Mouse (Mus musculus): ENCODE measurements around the gene Msmb.
"Not testable (repeated sequence)": the region's sequence is repeated elsewhere in the genome, so short reads cannot be mapped to it uniquely, and the experiment has no call there.

Msmb gene

GRCm38 (mm10) chr14:32141723-32142122, at the start of gene Msmb:
Msmb (plus strand) TSS chr14:32142023.
- no peak for ATAC-seq (ENCODE audit: low TSS enrichment)

DNA sequence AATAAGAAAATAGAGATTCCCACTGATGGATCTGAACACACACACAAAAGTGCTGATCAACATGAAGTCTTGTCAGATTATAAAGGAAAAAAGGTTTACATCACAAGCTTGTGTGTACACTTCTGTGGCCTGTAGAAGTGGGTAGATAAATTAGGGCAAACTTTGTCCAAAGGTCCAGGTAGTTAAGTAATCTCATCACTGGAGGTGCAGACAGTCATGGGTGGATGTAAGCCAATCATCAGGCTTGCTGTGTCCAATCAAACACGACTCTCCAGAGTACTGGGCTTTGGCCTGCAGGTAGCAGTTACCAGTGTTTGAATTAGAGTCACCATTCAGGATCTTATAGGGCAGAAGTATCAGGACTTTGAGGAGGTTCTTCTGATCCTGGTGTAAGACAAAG, 48.8 kb upstream of the Msmb start:
- no peak for ATAC-seq (ENCODE audit: low TSS enrichment)

DNA sequence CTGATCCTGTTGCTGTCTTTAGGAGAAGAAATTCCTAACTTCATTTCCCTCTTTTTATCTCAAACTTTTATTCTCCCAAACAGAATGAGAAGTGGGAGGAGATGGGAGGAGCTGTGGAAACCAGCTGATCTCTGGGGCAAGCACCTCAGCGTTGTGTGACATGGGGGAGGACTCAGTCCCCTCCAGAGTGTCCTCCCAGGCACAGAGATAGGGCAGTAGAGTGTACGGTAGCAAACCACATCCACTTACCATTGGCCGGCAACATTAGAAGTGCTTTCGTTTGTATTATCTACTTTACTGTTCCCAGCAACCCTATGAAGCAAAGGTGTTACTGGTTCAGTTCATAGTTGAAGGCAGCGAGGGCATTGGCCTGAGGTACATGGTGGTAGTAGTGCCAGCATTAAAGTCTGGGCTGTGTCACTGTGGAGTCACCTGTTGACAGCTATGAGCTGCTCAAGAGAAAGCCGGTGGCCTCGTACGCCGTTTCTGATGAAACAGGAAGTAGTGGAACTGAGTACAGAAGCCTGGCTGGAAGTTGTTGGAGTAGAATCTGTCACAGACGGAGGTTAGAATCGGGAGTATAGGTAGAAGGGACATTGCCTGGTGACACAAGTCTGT, 48.2 kb upstream of the Msmb start:
- no peak for ATAC-seq (ENCODE audit: low TSS enrichment)

DNA sequence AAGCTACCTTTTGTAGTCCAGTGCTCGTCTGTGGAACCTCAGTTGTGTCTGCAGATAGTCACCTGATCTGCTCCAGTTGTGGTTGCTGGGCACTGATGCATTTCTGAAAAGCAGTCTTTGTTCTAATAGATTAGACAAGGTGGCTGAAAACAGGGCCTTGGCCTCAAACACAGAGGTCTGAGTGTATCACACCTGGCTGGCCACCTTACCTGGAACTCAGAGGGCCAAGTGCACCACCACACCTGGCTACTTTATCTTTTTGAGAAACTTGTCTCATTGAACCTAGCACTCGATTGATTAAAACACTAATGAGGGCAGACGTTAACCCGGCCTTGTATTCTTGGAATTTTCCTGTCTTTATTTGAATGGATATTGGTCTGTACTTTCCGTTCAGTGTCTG, 46.2 kb upstream of the Msmb start:
- no peak for ATAC-seq (ENCODE audit: low TSS enrichment)

DNA sequence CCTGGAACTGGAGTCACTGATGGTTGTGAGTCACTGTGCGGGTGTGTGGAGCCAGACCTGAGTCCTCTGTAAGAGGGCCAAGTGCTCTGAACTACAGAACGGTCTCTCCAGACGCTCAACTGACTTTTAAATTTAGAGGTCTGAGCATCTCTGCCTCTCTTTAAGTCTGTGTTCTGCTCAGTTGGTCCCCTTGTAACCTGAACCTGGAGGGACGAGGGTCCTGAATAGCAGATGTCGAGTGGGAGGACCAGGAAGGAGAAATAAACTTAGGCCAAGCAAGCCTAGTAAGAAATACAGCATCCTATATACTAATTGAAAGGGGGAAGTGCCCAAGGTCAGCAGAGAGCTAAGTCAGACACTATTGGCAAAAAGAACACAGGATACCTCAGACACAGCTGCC, 45.1 kb upstream of the Msmb start:
- ATAC-seq (ENCODE audit: low TSS enrichment): no peak

DNA sequence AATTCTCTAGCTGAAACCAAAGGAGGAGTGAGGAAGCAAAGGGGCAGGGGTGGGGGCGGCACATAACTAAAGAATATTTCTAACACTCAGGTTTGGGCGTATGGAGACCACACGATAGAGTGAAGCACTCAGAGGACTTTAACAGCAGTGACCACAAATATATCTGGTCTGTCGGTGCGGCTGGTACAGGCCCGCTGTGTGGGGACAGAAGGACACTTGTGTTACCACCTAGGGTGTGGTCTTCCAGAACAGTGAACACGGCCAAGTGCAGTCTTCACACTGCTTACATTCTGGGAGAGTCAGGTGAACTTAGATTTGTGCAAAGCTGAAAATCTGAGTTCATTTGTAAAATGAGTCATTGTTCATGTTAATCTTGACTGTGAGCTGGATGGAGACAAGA, 44.1 kb upstream of the Msmb start:
- no peak for ATAC-seq (ENCODE audit: low TSS enrichment)

GRCm38 (mm10) chr14:32098951-32099350, 42.9 kb upstream of the Msmb start:
- no peak for ATAC-seq (ENCODE audit: low TSS enrichment)

DNA sequence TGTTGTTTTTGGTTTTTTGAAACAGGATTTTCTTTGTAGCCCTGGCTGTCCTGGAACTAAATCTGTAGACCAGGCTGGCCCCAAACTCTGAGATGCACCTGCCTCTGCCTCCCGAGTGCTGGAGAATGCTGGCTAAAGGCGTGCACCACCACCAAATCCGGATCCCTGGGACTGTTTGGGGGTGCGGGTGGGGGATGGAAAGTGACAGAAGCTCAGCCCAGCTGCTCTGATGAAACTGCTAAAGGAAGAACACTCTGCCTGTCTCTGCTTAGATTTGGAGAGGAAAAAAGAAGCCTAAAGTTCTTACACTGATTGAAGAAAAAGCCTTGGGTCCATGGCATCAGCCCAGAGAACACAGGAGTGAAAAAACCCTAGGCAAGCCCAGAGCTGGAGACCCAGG, 38.3 kb upstream of the Msmb start:
- ATAC-seq (ENCODE audit: low TSS enrichment): no peak

- ATAC-seq (ENCODE audit: low TSS enrichment): no peak
These were observed 36.2 kb upstream of the Msmb start for GRCm38 (mm10) chr14:32105663-32106062.

DNA sequence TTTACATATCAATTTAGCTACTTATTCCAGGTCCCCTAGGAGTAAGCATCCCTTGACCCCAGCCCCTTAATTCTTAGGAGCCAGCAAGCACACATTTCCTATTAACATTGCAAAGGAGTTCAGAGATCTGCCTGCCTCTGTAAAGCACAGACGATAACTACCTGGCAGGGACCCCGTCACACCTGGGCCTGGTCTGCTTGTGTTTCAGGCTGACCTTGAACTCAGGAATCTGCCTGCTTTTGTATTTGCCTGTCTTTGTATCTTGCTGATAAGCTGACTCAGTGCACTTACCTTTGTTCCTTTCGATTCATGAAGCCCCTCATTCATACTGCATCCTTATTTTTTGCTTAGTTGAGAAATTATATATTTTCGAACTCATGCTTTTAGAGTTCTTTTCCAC, 34.9 kb upstream of the Msmb start:
- ATAC-seq (ENCODE audit: low TSS enrichment): no peak

DNA sequence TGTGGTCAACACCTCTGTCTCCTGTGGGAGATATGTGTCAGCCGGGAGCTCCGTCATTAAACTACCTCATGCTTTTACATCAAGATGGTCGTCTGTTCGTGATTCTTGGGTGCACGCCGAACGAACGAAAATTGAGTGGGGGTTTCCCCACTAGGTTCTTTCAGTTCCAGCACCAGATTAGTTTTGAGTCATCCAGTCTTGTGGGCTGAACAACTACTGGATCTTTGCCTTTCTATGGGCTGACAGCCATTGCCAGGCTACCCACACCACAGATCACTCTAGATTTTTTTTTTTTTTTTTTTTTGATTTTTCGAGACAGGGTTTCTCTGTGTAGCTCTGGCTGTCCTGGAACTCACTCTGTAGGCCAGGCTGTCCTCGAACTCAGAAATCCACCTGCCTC, 29.7 kb upstream of the Msmb start:
- ATAC-seq (ENCODE audit: low TSS enrichment): not testable (repeated sequence)

DNA sequence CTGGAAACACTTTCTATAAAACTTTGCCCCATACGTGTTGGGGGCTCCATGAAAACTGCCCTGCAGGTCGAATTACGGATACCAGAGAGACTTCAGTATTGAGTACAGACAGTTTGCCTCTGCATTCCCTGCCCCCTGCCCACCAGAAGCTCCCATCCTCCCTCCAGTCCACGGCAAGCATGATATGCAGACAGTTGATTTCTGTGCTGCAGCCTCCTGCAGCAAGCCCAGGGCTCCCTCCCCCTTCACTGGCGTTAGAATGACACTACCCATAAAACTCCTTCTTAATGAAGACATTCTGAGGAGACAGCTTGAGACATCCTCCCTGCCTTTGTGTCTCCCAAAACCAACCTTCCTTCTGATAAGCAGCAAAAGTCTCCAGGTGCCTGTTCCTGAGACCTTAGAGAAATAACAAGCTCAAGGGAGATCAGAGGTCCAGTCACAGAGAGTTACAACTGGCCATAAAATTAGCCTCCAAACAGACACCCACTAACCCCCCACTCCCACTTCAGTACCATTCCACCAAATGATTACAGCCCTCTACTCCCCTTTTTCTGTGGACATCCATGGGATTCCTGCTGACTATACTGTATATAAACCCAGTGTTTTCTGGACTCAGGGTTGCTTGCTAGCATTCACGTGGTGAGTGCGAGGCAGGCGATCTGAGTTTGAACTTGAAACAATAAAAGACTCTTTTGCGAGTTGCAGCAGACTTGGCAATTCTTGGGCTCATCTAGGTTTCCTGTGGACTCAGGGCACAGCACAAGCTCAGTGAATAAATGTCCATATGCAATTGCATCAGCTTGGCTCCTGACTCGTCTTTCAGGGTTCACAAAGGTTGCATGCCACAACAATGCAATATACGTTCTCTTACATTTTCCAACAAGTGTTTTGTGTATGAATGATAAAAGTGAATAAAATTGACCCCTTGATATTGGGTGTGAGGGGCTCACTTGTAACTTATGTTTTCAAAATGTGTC, 20.6 kb upstream of the Msmb start:
- ATAC-seq (ENCODE audit: low TSS enrichment): no peak

GRCm38 (mm10) chr14:32121920-32122315, 19.9 kb upstream of the Msmb start:
- no peak for ATAC-seq (ENCODE audit: low TSS enrichment)

- ATAC-seq (ENCODE audit: low TSS enrichment): no peak
These were observed 17.6 kb upstream of the Msmb start for GRCm38 (mm10) chr14:32124261-32124660.

- not testable (repeated sequence) for ATAC-seq (ENCODE audit: low TSS enrichment)
These were observed 16.6 kb upstream of the Msmb start for GRCm38 (mm10) chr14:32125256-32125655.

DNA sequence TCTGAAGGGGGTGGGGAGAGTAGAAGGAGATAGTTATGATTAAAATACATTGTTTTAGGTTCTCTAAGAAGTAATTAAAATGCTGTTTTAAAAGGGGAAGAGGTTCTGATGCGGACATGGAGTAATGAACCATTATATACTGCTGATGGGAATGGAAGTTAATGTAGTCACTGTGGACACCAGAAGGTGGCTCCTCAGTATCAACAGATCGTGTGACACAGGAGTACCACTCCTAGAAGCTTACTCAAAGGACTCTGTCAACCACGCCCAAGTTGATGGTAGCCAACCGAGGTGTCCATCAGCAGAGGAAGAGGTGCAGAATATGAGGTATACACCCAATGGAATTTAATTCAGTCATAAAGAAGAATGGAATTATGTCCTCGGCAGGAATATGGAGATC, 13.4 kb upstream of the Msmb start:
- ATAC-seq (ENCODE audit: low TSS enrichment): no peak

GRCm38 (mm10) chr14:32131836-32132235, 10.0 kb upstream of the Msmb start:
- ATAC-seq (ENCODE audit: low TSS enrichment): no peak

DNA sequence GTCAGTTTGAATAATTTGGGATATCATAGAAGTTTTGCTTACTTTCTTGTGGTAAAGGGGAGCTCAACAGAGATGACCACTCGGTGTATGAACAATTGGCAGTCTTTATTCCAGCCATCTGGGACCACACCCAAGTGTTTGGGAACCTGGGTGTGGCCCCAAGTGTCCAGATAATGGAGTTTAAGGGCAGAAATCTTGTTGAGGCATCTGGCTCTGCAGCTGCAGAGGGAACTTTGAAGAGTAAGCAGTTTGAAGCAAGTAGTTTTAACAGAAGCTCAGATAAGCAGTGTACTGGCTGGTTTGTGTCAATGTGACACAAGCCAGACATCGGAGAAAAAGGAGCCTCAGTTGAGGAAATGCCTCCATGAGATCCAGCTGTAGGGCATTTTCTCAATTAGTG, 7.5 kb upstream of the Msmb start:
- ATAC-seq (ENCODE audit: low TSS enrichment): no peak

GRCm38 (mm10) chr14:32136467-32136866, 5.4 kb upstream of the Msmb start:
- ATAC-seq (ENCODE audit: low TSS enrichment): not testable (repeated sequence)

DNA sequence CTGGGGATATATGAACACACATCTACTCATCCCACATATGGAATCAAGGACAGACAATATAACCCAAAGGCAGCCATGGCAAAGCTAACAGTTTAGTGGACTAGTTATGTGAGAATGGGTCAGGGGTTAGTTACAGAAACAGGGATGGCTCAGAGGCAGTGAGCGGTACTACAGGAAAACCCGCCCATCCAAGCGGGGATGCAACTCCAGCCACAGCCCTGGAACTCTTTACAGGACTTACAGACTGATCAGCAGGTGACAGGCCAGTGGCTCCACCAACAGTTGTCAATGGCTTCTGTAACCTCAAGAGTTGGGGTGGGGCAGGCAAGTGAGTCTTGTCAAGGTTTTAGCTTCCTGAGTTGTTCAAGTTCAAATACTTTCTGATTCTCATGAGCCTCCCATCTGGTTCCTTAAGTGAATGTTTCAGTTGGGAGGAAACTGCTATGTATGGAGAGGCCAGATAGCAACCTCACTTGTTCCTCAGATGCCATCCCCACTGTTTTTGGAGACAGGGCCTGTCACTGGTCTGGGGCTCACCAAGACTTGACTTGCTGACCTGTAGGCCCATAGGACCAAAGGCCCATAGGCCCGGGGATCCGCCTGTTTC, 1.4 kb upstream of the Msmb start:
- no peak for ATAC-seq (ENCODE audit: low TSS enrichment)

DNA sequence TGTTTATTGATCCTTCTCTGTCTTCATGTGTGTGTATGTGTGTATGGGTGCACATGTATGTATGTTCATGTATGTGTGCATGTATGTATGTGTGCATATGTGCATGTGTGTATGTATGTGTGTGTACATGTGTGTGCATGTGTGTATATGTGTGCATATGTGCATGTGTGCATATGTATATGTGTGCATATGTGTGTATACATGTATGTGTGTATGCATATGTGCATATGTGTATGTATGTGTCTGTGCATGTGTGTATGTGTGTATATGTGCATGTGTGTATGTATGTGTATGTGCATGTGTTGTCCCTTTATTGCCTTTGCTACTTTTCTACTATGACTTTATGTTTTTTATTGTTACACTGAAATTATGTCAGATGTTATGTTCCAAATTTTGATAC, 2.9 kb downstream of the Msmb start:
- no peak for ATAC-seq (ENCODE audit: low TSS enrichment)

DNA sequence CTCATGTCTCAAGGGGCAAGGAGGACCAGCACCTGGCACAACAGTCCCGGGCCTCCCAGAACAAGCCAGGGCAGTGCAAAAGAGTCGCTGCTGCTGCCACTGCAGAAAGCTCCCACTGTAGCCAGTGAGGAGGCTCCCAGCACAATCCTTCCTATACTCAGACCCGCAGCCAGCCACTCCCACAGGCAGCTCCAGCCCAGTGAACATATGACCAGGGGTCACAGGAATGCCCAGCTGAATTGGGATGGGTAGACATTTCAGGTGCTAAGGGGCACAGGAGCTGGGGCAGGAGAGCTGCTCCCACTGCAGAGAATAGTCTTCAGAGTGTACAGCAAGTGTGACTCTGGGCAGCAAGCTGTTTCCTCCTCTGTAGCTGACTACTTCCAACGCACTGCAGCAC, 3.6 kb downstream of the Msmb start:
- ATAC-seq (ENCODE audit: low TSS enrichment): no peak

Data from frontal cortex, adult (tissue).